Mouse (Mus musculus): ENCODE results near the gene Neurl4. TPM values are rescaled to one million over a fixed set of nuclear protein-coding genes. Genes with fewer than 3 reads are reported as not detected.

The Neurl4 gene
- total and polyA plus RNA-seq, 3 experiments = 31.5 to 47.1 (median 42.6) TPM

GRCm38 (mm10) chr11:69909174-69909573 is 8.3 kb downstream of the Neurl4 start:
- Histone ChIP-seq H3K27me3 (ENCODE audit: control insufficient read depth, insufficient read depth, low read length) (no peaks in the 10 kb centered on the region), H3K36me3 (ENCODE audit: control insufficient read depth, insufficient read depth, low read length) (no peaks in the 10 kb centered on the region), H3K27ac (no peak overlapping the region), H3K4me3 (no peak overlapping the region), H3K4me1 (ENCODE audit: control insufficient read depth, insufficient read depth, low read length) (peaks cover 2% of the 10 kb centered on the region; the same call in 1 of the 2 replicates), H3K79me2 (replicated peaks; ENCODE audit: control insufficient read depth, insufficient read depth, low read length) (0 out of 2 replicates have a peak, but pooled peaks cover under 1% of the 10 kb centered on the region), H3K9ac (ENCODE audit: low read depth, low read length) (no peak overlapping the region)
- DNase-seq = no peak
- intact Hi-C loops (cut with DNase I) = no loop called here
- 89% methylated on average over 5 of the region's 5 CpGs for WGBS
- no peak for TF ChIP-seq CTCF (IDR thresholded peaks at IDR 0.05)

- no peak overlapping the region for H3K4me3 ChIP-seq
- no peak for DNase-seq
- H3K27ac ChIP-seq = no peak overlapping the region
- no peak overlapping the region for H3K9ac ChIP-seq (ENCODE audit: low read depth, low read length)
- peaks cover 3% of the 10 kb centered on the region; the same call in 1 of the 2 replicates for H3K79me2 ChIP-seq (replicated peaks; ENCODE audit: control insufficient read depth, insufficient read depth, low read length)
- peaks cover under 1% of the 10 kb centered on the region; the same call in 1 of the 2 replicates for H3K36me3 ChIP-seq (ENCODE audit: control insufficient read depth, insufficient read depth, low read length)
- TF ChIP-seq EP300 (IDR thresholded peaks at IDR 0.05; ENCODE audit: insufficient read depth, low read depth, low read length) (no peak), POLR2A (IDR thresholded peaks at IDR 0.05; ENCODE audit: insufficient read depth, low read depth, low read length) (no peak), CTCF (IDR thresholded peaks at IDR 0.05) (no peak)
- intact Hi-C loops (cut with DNase I) = no loop called here
- WGBS = 91% methylated on average over 8 of the region's 8 CpGs
- no peaks in the 10 kb centered on the region for H3K27me3 ChIP-seq (ENCODE audit: control insufficient read depth, insufficient read depth, low read length)
- H3K4me1 ChIP-seq (ENCODE audit: control insufficient read depth, insufficient read depth, low read length) = peaks cover 7% of the 10 kb centered on the region; the same call in 1 of the 2 replicates
Measured at GRCm38 (mm10) chr11:69910177-69910576, 9.3 kb downstream of the Neurl4 start.

- H3K79me2 ChIP-seq (replicated peaks; ENCODE audit: control insufficient read depth, insufficient read depth, low read length) = peaks cover 3% of the 10 kb centered on the region; the same call in 1 of the 2 replicates
- TF ChIP-seq EP300 (IDR thresholded peaks at IDR 0.05; ENCODE audit: insufficient read depth, low read depth, low read length) = no peak
- TF ChIP-seq POLR2A (IDR thresholded peaks at IDR 0.05; ENCODE audit: insufficient read depth, low read depth, low read length) = no peak
- no peak for TF ChIP-seq CTCF (IDR thresholded peaks at IDR 0.05)
- no peak for DNase-seq
- no peak overlapping the region for H3K4me3 ChIP-seq
- intact Hi-C loops (cut with DNase I) = no loop called here
- peaks cover 7% of the 10 kb centered on the region; the same call in 1 of the 2 replicates for H3K4me1 ChIP-seq (ENCODE audit: control insufficient read depth, insufficient read depth, low read length)
- no peaks in the 10 kb centered on the region for H3K27me3 ChIP-seq (ENCODE audit: control insufficient read depth, insufficient read depth, low read length)
- peaks cover 2% of the 10 kb centered on the region; the same call in 1 of the 2 replicates for H3K36me3 ChIP-seq (ENCODE audit: control insufficient read depth, insufficient read depth, low read length)
- H3K27ac ChIP-seq = no peak overlapping the region
- 92% methylated on average over 17 of the region's 17 CpGs for WGBS
- H3K9ac ChIP-seq (ENCODE audit: low read depth, low read length) = no peak overlapping the region
Measured at GRCm38 (mm10) chr11:69910781-69911560, 10.1 kb downstream of the Neurl4 start.

DNA sequence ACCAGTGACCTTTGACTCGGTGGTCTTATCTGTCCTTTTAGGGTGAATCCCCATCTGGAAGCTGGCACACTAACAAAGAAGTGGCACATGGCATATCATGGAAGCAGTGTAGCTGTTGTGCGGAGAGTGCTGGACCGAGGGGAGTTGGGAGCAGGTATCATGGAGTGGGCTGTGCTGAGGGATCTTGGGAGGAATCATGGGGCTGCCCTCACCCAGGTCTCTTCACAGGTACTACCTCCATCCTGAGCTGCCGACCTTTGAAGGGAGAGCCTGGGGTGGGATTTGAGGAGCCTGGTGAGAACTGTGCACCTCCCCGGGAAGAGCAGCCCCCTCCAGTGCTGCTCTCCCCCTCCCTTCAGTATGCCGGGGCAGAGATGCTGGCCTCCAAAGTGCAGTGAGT is 10.8 kb downstream of the Neurl4 start:
- Histone ChIP-seq H3K27me3 (ENCODE audit: control insufficient read depth, insufficient read depth, low read length) (no peaks in the 10 kb centered on the region), H3K4me1 (ENCODE audit: control insufficient read depth, insufficient read depth, low read length) (peaks cover 7% of the 10 kb centered on the region; the same call in 1 of the 2 replicates), H3K79me2 (replicated peaks; ENCODE audit: control insufficient read depth, insufficient read depth, low read length) (peaks cover 3% of the 10 kb centered on the region; the same call in 1 of the 2 replicates), H3K27ac (no peak overlapping the region), H3K4me3 (no peak overlapping the region), H3K9ac (ENCODE audit: low read depth, low read length) (no peak overlapping the region), H3K36me3 (ENCODE audit: control insufficient read depth, insufficient read depth, low read length) (peaks cover 2% of the 10 kb centered on the region; the same call in 1 of the 2 replicates)
- no peak for TF ChIP-seq EP300 (IDR thresholded peaks at IDR 0.05; ENCODE audit: insufficient read depth, low read depth, low read length)
- no peak for TF ChIP-seq CTCF (IDR thresholded peaks at IDR 0.05)
- TF ChIP-seq POLR2A (IDR thresholded peaks at IDR 0.05; ENCODE audit: insufficient read depth, low read depth, low read length) = no peak
- 80% methylated on average over 6 of the region's 6 CpGs for whole genome bisulfite sequencing
- intact Hi-C loops (cut with DNase I) = no loop called here
- DNase-seq = no peak

- H3K4me3 ChIP-seq = peak overlapping the region; percentile 97
- peaks cover 2% of the 10 kb centered on the region; the same call in 1 of the 2 replicates for H3K36me3 ChIP-seq (ENCODE audit: control insufficient read depth, insufficient read depth, low read length)
- H3K27me3 ChIP-seq (ENCODE audit: control insufficient read depth, insufficient read depth, low read length) = no peaks in the 10 kb centered on the region
- no peak for TF ChIP-seq CTCF (IDR thresholded peaks at IDR 0.05)
- peaks cover 7% of the 10 kb centered on the region; the same call in 1 of the 2 replicates for H3K4me1 ChIP-seq (ENCODE audit: control insufficient read depth, insufficient read depth, low read length)
- peaks cover 3% of the 10 kb centered on the region; the same call in 1 of the 2 replicates for H3K79me2 ChIP-seq (replicated peaks; ENCODE audit: control insufficient read depth, insufficient read depth, low read length)
- DNase-seq = peak in 1 of 2 experiments; percentile 10
- intact Hi-C loops (cut with DNase I) = loop anchor here (1.0 kb wide), 1 partner anchor 11 kb away; no protein-coding TSS in a partner anchor
- 76% methylated on average over 15 of the region's 15 CpGs for WGBS
- H3K9ac ChIP-seq (ENCODE audit: low read depth, low read length) = no peak overlapping the region
- H3K27ac ChIP-seq = no peak overlapping the region; the same call in 1 of the 2 replicates
Measured at GRCm38 (mm10) chr11:69912716-69913530, 12.1 kb downstream of the Neurl4 start.
